Mouse (Mus musculus): ENCODE data around the gene Cfap73. TPM values are rescaled to one million over a fixed set of nuclear protein-coding genes. Genes with fewer than 3 reads are reported as not detected.

Gene Cfap73
- total and polyA plus RNA-seq, 3 experiments: 0.26 TPM; not detected in 2

- dilution Hi-C loops (cut with MboI; ENCODE audit: extremely low pct_ligation_motif_present, extremely low pct_unique_long_range_greater_than_20kb, low sequenced_read_pairs): no loop called here
Observed at GRCm38 (mm10) chr5:120609246-120609775, 24.7 kb downstream of the Cfap73 start.

GRCm38 (mm10) chr5:120607335-120607734 is 26.7 kb downstream of the Cfap73 start:
- Histone ChIP-seq H3K4me2 (ENCODE audit: insufficient read depth, low read depth, poor library complexity, severe bottlenecking) (no peak overlapping the region), H3K27me3 (replicated peaks) (no peaks in the 10 kb centered on the region), H3K36me3 (replicated peaks in 1 of 2; ENCODE audit: control insufficient read depth in 1 of 2, insufficient read depth in 1 of 2, low read length in 1 of 2) (peaks cover 0 to 39% of the 10 kb centered on the region in 2 experiments), H3K4me1 (ENCODE audit: control insufficient read depth in 1 of 2, insufficient read depth in 2 of 2) (peaks cover 3 to 23% of the 10 kb centered on the region in 2 experiments; a peak in 3 of 4 replicates), H3K79me2 (replicated peaks; ENCODE audit: control insufficient read depth, extremely low read depth, insufficient read depth, poor library complexity, severe bottlenecking) (no peaks in the 10 kb centered on the region), H3K9ac (ENCODE audit: insufficient read depth, low read depth) (no peak overlapping the region), H3K27ac (ENCODE audit: insufficient read depth, low read depth) (no peak overlapping the region), H3K4me3 (replicated peaks in 1 of 3; ENCODE audit: low read depth in 2 of 3, low read length in 2 of 3, poor library complexity in 1 of 3) (no peak overlapping the region), H3K9me3 (replicated peaks; ENCODE audit: low read length) (no peaks in the 10 kb centered on the region)
- in situ Hi-C loops (cut with MboI; ENCODE audit: low pct_ligation_motif_present, low pct_unique_long_range_greater_than_20kb, low sequenced_read_pairs) (loop anchor here (5.0 to 25.0 kb wide), 3 partner anchors 90 to 470 kb away; no protein-coding TSS in a partner anchor), dilution Hi-C loops (cut with MboI; ENCODE audit: extremely low pct_ligation_motif_present, extremely low pct_unique_long_range_greater_than_20kb, low sequenced_read_pairs) (no loop called here)
- TF ChIP-seq ELF1 (IDR thresholded peaks at IDR 0.05; ENCODE audit: low read depth, low read length) (no peak), JUND (conservative IDR thresholded peaks at IDR 0.05; ENCODE audit: low read depth, low read length) (no peak), SIN3A (IDR thresholded peaks at IDR 0.05; ENCODE audit: low read length) (no peak), MAX (IDR thresholded peaks at IDR 0.05; ENCODE audit: low read length) (no peak), NELFE (IDR thresholded peaks at IDR 0.05; ENCODE audit: low read depth, low read length) (no peak), CHD2 (IDR thresholded peaks at IDR 0.05; ENCODE audit: low read length) (no peak), TCF12 (IDR thresholded peaks at IDR 0.05; ENCODE audit: low read depth, low read length) (no peak), PAX5 (IDR thresholded peaks at IDR 0.05; ENCODE audit: low read length) (no peak), UBTF (IDR thresholded peaks at IDR 0.05; ENCODE audit: low read depth, low read length) (no peak), MXI1 (IDR thresholded peaks at IDR 0.05; ENCODE audit: low read depth, low read length) (no peak)
- DNase-seq (ENCODE audit: extremely low read depth): no peak

More at GRCm38 (mm10) chr5:120609246-120609775, 24.7 kb downstream of the Cfap73 start:
- Histone ChIP-seq H3K27ac (ENCODE audit: insufficient read depth, low read depth) (no peak overlapping the region), H3K4me2 (ENCODE audit: insufficient read depth, low read depth, poor library complexity, severe bottlenecking) (no peak overlapping the region), H3K36me3 (replicated peaks in 1 of 2; ENCODE audit: control insufficient read depth in 1 of 2, insufficient read depth in 1 of 2, low read length in 1 of 2) (peaks cover 0 to 39% of the 10 kb centered on the region in 2 experiments), H3K9me3 (replicated peaks; ENCODE audit: low read length) (no peaks in the 10 kb centered on the region), H3K9ac (ENCODE audit: insufficient read depth, low read depth) (no peak overlapping the region), H3K27me3 (replicated peaks) (no peaks in the 10 kb centered on the region), H3K4me3 (replicated peaks in 1 of 3; ENCODE audit: low read depth in 2 of 3, low read length in 2 of 3, poor library complexity in 1 of 3) (no peak overlapping the region), H3K79me2 (replicated peaks; ENCODE audit: control insufficient read depth, extremely low read depth, insufficient read depth, poor library complexity, severe bottlenecking) (peaks cover 9% of the 10 kb centered on the region), H3K4me1 (ENCODE audit: control insufficient read depth in 1 of 2, insufficient read depth in 2 of 2) (peaks cover 3 to 23% of the 10 kb centered on the region in 2 experiments; a peak in 3 of 4 replicates)
- TF ChIP-seq EP300 (IDR thresholded peaks at IDR 0.05; ENCODE audit: low read length): no peak
- no peak for TF ChIP-seq CHD2 (IDR thresholded peaks at IDR 0.05; ENCODE audit: low read length)
- no peak for TF ChIP-seq TBP (conservative IDR thresholded peaks at IDR 0.05; ENCODE audit: low read depth, low read length)
- no peak for TF ChIP-seq PAX5 (IDR thresholded peaks at IDR 0.05; ENCODE audit: low read length)
- TF ChIP-seq CTCF (conservative IDR thresholded peaks at IDR 0.05 in 1 of 2, IDR thresholded peaks at IDR 0.05 in 1 of 2; ENCODE audit: low read depth in 2 of 2, low read length in 2 of 2): no peak
- TF ChIP-seq RCOR1 (conservative IDR thresholded peaks at IDR 0.05; ENCODE audit: low read depth, low read length): no peak
- no peak for TF ChIP-seq CHD1 (IDR thresholded peaks at IDR 0.05; ENCODE audit: low read depth, low read length)
- TF ChIP-seq JUN (IDR thresholded peaks at IDR 0.05; ENCODE audit: insufficient read depth, low read depth, low read length): no peak
- TF ChIP-seq GABPA (IDR thresholded peaks at IDR 0.05; ENCODE audit: insufficient replicate concordance, low read depth, low read length): no peak
- no peak for TF ChIP-seq HCFC1 (IDR thresholded peaks at IDR 0.05; ENCODE audit: low read depth, low read length)
- no peak for TF ChIP-seq E2F4 (IDR thresholded peaks at IDR 0.05; ENCODE audit: insufficient replicate concordance, low read depth, low read length)
- TF ChIP-seq ZNF384 (IDR thresholded peaks at IDR 0.05; ENCODE audit: low read depth, low read length): no peak
- no peak for TF ChIP-seq MAX (IDR thresholded peaks at IDR 0.05; ENCODE audit: low read length)
- TF ChIP-seq MAFK (IDR thresholded peaks at IDR 0.05; ENCODE audit: insufficient replicate concordance, low read length): no peak
- no peak for TF ChIP-seq NRF1 (IDR thresholded peaks at IDR 0.05; ENCODE audit: low read depth, low read length)
- no peak for DNase-seq (ENCODE audit: extremely low read depth)
- in situ Hi-C loops (cut with MboI; ENCODE audit: low pct_ligation_motif_present, low pct_unique_long_range_greater_than_20kb, low sequenced_read_pairs): loop anchor here (5.0 to 25.0 kb wide), 3 partner anchors 92 to 472 kb away; no protein-coding TSS in a partner anchor

Measured in CH12.LX (cell line).